Mouse (Mus musculus) ES-Bruce4 (cell line): ENCODE results near the gene Rnf26.

ENCODE experiments used
- CTCF ChIP-seq: IDR thresholded peaks from one replicate; pipeline ENCODE4 v1.8.1; 2011; ENCODE audit warnings: low read depth, low read length
- EP300 ChIP-seq: IDR thresholded peaks from 2 replicates; pipeline ENCODE4 v1.6.1; 2011; ENCODE audit warnings: low read depth, low read length; ENCODE audit not compliant: insufficient read depth
- POLR2A ChIP-seq: IDR thresholded peaks from one replicate; pipeline ENCODE4 v1.8.1; 2011; ENCODE audit warnings: low read length; ENCODE audit not compliant: insufficient read depth

- TF ChIP-seq POLR2A = no peak
- TF ChIP-seq CTCF = no peak
- no peak for TF ChIP-seq EP300
Observed at GRCm38 (mm10) chr9:44147290-44147689, 34.0 kb upstream of the Rnf26 start.
